Mouse (Mus musculus): ENCODE measurements around the gene Wnt9b.

DNA sequence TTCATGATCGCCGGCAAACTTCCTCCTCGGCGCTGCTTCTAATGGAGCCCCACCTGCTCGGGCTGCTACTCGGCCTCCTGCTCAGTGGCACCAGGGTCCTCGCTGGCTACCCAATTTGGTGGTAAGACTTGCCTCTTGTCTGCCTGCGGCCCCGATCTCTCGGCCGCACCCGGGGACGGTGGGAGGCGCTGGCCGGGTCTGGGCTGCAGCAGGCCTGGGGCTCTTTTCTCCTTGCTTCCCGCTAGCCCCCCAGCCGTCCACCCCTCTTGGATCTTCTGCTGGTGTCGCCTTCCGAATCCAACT, 24.6 kb upstream of the Wnt9b start:
- no peak for TF ChIP-seq POLR2A (IDR thresholded peaks at IDR 0.05; ENCODE audit: borderline replicate concordance, low read depth, low read length)
- TF ChIP-seq CTCF (IDR thresholded peaks at IDR 0.05; ENCODE audit: low read depth, low read length): no peak

Measured in bone marrow macrophage, adult 2 months (primary cell).